Mouse (Mus musculus) lung, postnatal 0 days (tissue): ENCODE measurements at regions not wholly inside any gene's neighbourhood (a gene's known extent, or its start where the extent isn't known, plus 50 kb on each side); places are given as distances from the start of the nearest gene placed in this dataset.

Experiments
- ATAC-seq: fragments of 200-750 bp; cut with Nextera tagmentation; 2 replicates; pipeline ENCODE4 v1.8.0; 2017; ENCODE audit warnings: moderate library complexity
- DNase-seq: peaks from one replicate; pipeline ENCODE4 v3.0.0-alpha.2; 2016; ENCODE audit warnings: low spot score
- H3K27ac ChIP-seq: fragments of 300-500 bp; sonication (generic); 2 replicates; pipeline ENCODE4 v1.5.1; 2014; ENCODE audit warnings: antibody characterized with exemption, mild to moderate bottlenecking, low read length, mixed read lengths
- H3K27me3 ChIP-seq: fragments of 300-500 bp; sonication (generic); replicated peaks from 2 replicates; pipeline ENCODE4 v1.6.1; 2014; ENCODE audit warnings: low read length, mixed read lengths; ENCODE audit not compliant: insufficient read depth
- H3K36me3 ChIP-seq: fragments of 300-500 bp; sonication (generic); 2 replicates; pipeline ENCODE4 v1.6.1; 2014; ENCODE audit warnings: low read length, mixed read lengths; ENCODE audit not compliant: insufficient read depth
- H3K4me1 ChIP-seq: fragments of 300-500 bp; sonication (generic); 2 replicates; pipeline ENCODE4 v1.6.1; 2014; ENCODE audit warnings: antibody characterized with exemption, low read depth, low read length, mixed read lengths; ENCODE audit not compliant: insufficient read depth
- H3K4me2 ChIP-seq: fragments of 300-500 bp; sonication (generic); replicated peaks from 2 replicates; pipeline ENCODE4 v1.6.1; 2014; ENCODE audit warnings: low read depth, mild to moderate bottlenecking, low read length, moderate library complexity, mixed read lengths
- H3K4me3 ChIP-seq: fragments of 300-500 bp; sonication (generic); 2 replicates; pipeline ENCODE4 v1.5.1; 2014; ENCODE audit warnings: low read depth, low read length
- H3K9ac ChIP-seq: fragments of 300-500 bp; sonication (generic); replicated peaks from 2 replicates; pipeline ENCODE4 v1.6.1; 2014; ENCODE audit warnings: low read depth, mild to moderate bottlenecking
- H3K9me3 ChIP-seq: fragments of 300-500 bp; sonication (generic); 2 replicates; pipeline ENCODE4 v1.6.1; 2016; ENCODE audit warnings: low read length, mixed read lengths
- CTCF ChIP-seq: IDR thresholded peaks from 2 replicates; pipeline ENCODE4 v1.5.1; 2016; ENCODE audit warnings: antibody characterized with exemption, mild to moderate bottlenecking
- EP300 ChIP-seq: IDR thresholded peaks from 2 replicates; pipeline ENCODE4 v1.6.1; 2016; ENCODE audit warnings: antibody characterized with exemption, mild to moderate bottlenecking, control low read depth
- WGBS: fragments of 180-500 bp; shearing (Covaris S2); extraction: QIAGEN DNeasy Blood & Tissue Kit; methylation state at CpG from one replicate; pipeline ENCODE4 v1.1.7; 2014; 5-methylcytosine and 5-hydroxymethylcytosine counted together

DNA sequence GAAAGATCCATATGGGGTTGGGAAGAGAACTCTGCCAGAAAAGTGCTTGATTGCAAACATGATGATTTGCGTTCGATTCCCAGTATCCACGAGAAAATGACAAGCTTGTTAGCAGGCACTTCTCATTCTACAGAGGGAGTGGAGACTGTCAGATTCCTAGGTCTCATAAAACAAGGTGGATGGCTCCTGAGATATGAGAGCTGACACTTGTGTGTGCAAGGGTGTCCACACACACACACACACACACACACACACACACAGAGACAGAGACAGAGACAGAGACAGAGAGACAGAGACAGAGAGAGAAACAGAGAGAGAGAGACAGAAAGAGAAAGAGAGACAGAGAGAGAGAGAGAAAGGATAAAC is 585.4 kb downstream of the Cdk5rap2 start:
- Histone ChIP-seq H3K36me3 (no peaks in the 10 kb centered on the region), H3K4me1 (no peaks in the 10 kb centered on the region), H3K27me3 (no peaks in the 10 kb centered on the region), H3K27ac (no peak overlapping the region), H3K9me3 (no peaks in the 10 kb centered on the region), H3K4me2 (no peak overlapping the region), H3K4me3 (no peak overlapping the region), H3K9ac (no peak overlapping the region)
- DNase-seq (no peak), ATAC-seq (no peak)
- 42% methylated on average over 3 of the region's 3 CpGs for WGBS
- no peak for TF ChIP-seq CTCF
- TF ChIP-seq EP300: no peak

- Histone ChIP-seq H3K27me3 (no peaks in the 10 kb centered on the region), H3K9ac (no peak overlapping the region), H3K27ac (no peak overlapping the region), H3K4me1 (no peaks in the 10 kb centered on the region), H3K36me3 (no peaks in the 10 kb centered on the region), H3K9me3 (no peaks in the 10 kb centered on the region), H3K4me3 (no peak overlapping the region), H3K4me2 (no peak overlapping the region)
- WGBS: 42% methylated on average over 6 of the region's 6 CpGs
- DNase-seq (no peak), ATAC-seq (no peak)
- TF ChIP-seq EP300 (no peak), CTCF (no peak)
Observed at GRCm38 (mm10) chr4:69824215-69824902, 585.9 kb downstream of the Cdk5rap2 start.

DNA sequence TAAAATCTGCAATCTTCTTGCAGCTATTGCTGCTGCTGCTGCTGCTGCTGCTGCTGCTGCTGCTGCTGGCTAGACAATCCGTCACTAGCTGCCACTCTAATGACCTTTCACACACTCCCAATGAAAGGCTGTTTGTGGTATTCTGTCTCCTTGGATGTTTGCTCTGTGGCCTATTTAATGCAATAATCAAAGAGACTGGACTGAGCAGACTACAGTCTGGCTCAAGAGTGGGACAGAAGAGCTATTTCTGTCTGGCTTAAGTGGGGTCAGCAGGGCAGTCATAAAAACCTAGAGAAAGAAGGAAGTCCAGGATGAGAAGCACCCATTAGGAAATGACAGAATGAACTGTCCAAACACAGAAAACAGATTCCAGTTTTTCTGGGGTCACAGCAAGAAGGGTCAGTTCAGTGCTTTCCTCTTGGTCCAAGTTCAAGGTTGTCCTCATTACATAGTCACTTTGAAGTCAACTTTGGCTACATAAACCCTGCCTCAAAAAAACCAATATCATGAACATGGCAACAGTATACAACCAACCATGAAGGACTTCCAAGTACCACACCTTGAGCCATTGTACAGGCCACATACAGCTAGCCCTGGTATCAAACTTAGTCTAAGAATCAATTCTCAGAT is 586.8 kb downstream of the Cdk5rap2 start:
- no peak for DNase-seq
- H3K9ac ChIP-seq: no peak overlapping the region
- H3K27ac ChIP-seq: no peak overlapping the region
- no peak overlapping the region for H3K4me3 ChIP-seq
- H3K36me3 ChIP-seq: no peaks in the 10 kb centered on the region
- WGBS: 10% methylated on average over 1 of the region's 1 CpGs
- H3K9me3 ChIP-seq: no peaks in the 10 kb centered on the region
- ATAC-seq: peak; percentile 37; the same call in 1 of the 2 replicates
- no peaks in the 10 kb centered on the region for H3K4me1 ChIP-seq
- no peaks in the 10 kb centered on the region for H3K27me3 ChIP-seq
- H3K4me2 ChIP-seq: no peak overlapping the region
- TF ChIP-seq EP300 (no peak), CTCF (no peak)

DNA sequence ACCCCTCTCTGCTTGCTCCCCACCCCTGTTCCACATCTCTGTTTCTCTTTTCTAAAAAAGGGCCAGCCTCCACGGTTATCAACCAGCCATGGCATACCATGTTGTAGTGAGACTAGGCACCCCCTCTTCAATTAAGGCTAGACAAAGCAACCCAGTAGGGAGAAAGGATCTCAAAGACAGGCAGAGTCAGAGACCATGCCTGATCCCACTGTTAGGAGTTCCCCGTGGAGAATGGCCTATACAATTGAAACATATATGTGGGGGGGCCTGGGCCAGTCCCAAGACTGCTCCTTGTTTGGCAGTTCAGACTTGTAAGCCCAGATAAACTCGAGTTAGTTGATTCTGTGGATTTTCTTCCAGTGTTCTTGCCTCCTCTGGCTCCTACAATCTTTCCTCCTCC is 591.4 kb downstream of the Cdk5rap2 start:
- no peak overlapping the region for H3K9ac ChIP-seq
- H3K36me3 ChIP-seq: no peaks in the 10 kb centered on the region
- ATAC-seq (no peak), DNase-seq (no peak)
- no peaks in the 10 kb centered on the region for H3K27me3 ChIP-seq
- no peak overlapping the region for H3K4me2 ChIP-seq
- no peak overlapping the region for H3K4me3 ChIP-seq
- WGBS: 48% methylated on average over 3 of the region's 3 CpGs
- no peaks in the 10 kb centered on the region for H3K9me3 ChIP-seq
- no peaks in the 10 kb centered on the region for H3K4me1 ChIP-seq
- H3K27ac ChIP-seq: no peak overlapping the region
- TF ChIP-seq EP300: no peak
- no peak for TF ChIP-seq CTCF

DNA sequence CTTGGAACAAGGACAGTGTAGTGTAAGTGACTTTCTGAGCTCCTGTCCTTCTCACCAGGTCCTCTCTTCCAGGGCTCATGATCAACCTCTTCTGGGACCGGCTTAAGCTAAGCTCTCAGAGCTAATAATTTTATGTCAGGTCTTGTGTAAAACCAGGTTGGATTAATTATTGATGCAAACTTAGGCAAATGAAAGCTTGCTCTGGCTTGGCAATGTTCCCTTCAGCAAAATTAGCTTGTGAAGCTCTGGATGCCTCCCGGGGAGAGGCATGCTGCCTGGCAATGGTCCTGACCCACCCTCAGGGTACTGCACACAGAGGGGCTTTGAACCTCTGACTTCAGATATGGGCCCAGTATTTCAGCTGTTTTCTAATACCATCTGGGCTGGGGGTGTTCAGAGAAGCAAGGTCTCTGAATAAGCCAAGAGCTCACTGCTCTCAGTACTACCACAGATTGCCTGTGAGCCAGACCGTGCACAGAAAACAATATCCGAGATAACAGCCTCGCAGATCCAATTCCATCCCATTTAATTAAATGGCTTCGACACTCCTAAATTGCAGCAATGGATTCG is 624.7 kb downstream of the Cdk5rap2 start:
- no peak overlapping the region for H3K27ac ChIP-seq
- H3K36me3 ChIP-seq: no peaks in the 10 kb centered on the region
- DNase-seq: no peak
- TF ChIP-seq EP300 (no peak), CTCF (no peak)
- ATAC-seq: no peak
- H3K9me3 ChIP-seq: no peaks in the 10 kb centered on the region
- H3K4me1 ChIP-seq: no peaks in the 10 kb centered on the region
- no peaks in the 10 kb centered on the region for H3K27me3 ChIP-seq
- H3K4me2 ChIP-seq: no peak overlapping the region
- 90% methylated on average over 7 of the region's 7 CpGs for WGBS
- H3K4me3 ChIP-seq: no peak overlapping the region
- H3K9ac ChIP-seq: no peak overlapping the region

- WGBS: 73% methylated on average over 8 of the region's 8 CpGs
- Histone ChIP-seq H3K9me3 (no peaks in the 10 kb centered on the region), H3K27ac (no peak overlapping the region)
Observed at GRCm38 (mm10) chr4:69781258-69781657, 629.0 kb downstream of the Cdk5rap2 start.

More at GRCm38 (mm10) chr4:69781258-69781657, 629.0 kb downstream of the Cdk5rap2 start:
- Histone ChIP-seq H3K9ac (no peak overlapping the region), H3K4me1 (no peaks in the 10 kb centered on the region), H3K27me3 (no peaks in the 10 kb centered on the region), H3K4me3 (no peak overlapping the region), H3K36me3 (no peaks in the 10 kb centered on the region), H3K4me2 (no peak overlapping the region)
- no peak for DNase-seq
- no peak for ATAC-seq
- TF ChIP-seq EP300: no peak
- TF ChIP-seq CTCF: no peak
